Mouse (Mus musculus) MN1 (cell line): ENCODE measurements around the gene Masp1.

Experiments used
- DNase-seq: peaks from one replicate; pipeline ENCODE4 v3.0.0-alpha.2; 2016; ENCODE audit warnings: low spot score

Masp1 gene

GRCm38 (mm10) chr16:23401959-23402358 lies 118.7 kb downstream of the Masp1 start:
- DNase-seq, result no peak

DNA sequence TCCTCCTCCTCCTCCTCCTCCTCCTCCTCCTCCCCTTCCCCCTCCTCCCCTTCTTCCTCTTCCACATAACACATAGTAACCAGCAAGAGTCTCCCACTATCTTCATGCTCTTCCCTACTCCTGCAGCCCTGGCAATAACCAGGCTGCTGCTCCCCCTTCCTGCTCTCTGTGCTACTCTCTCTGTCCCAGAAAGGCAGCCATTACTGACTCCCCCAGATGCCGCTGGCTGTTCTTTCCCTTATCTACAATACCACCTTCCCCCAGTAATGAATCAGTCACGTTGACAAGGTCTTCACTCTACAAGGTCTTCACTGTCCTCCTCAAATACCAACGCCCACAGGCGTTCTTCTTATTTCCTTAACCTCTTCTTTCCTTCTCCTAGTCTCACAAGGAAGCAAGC lies 119.2 kb downstream of the Masp1 start:
- no peak for DNase-seq
